Mouse (Mus musculus): ENCODE results near the gene Add1.
A peak's percentile ranks its signal among the peaks of the same experiment; 100 is the strongest.
"Not testable (repeated sequence)": the region's sequence is repeated elsewhere in the genome, so short reads cannot be mapped to it uniquely, and the experiment has no call there.

Gene Add1

GRCm38 (mm10) chr5:34551821-34552220 is 21.6 kb upstream of the Add1 start:
- no peak for DNase-seq

- no peak for DNase-seq
Measured at GRCm38 (mm10) chr5:34563854-34564253, 9.6 kb upstream of the Add1 start.

- DNase-seq: no peak
Measured at GRCm38 (mm10) chr5:34564291-34564690, 9.2 kb upstream of the Add1 start.

DNA sequence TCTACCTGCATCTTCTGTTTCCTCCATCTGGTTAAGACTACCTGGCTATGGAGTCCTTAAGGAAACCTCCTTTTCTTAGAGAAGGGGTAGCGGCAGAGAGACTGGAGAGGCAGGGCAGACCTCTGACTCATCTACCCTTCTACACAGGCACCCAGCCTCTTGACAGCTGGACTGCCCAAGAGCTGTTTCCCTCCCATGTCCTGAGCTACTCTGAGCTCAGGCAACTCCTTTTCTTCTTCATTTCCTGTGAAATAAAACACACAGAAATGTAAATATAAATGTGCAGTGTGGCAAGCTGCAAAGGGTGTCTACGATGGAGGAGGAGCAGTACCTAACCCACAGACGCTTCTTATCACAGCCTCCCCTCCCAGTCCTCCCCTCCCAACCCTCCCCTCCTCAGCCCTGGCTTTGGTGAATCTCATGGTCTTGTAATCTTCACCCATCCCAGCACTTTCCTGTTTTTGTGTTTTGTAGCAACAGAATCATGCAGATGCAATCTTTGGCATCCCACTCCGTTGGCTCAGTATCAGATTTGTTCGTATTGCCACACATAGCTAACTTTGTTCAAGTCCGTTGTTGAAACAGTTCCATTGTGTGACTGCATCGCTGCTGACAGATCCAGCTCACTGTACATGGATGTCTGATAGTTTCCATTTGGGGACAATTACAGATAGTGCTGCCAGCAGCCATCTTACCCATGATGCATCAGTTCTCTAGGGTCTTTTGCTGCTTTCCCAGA is 7.8 kb upstream of the Add1 start:
- no peak for DNase-seq

DNA sequence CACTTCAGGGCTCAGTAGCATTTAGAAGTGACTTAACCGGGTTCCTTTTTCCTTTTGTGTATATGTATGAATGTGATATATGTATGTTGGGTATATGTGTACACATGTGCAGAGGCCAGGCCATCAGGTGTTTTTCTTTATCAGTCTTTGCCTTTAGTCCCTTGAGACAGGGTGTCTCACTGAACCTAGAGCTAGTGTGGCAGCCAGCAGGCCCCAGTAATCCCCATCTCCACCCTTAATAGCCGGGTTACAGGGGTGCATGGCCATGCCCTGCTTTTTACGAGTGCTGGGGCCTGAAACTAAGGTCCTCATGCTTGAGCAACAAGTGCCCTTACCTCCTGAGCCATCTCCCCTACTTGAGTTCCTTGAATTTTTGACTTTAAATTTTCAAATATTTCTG is 1.9 kb upstream of the Add1 start:
- no peak for DNase-seq

DNA sequence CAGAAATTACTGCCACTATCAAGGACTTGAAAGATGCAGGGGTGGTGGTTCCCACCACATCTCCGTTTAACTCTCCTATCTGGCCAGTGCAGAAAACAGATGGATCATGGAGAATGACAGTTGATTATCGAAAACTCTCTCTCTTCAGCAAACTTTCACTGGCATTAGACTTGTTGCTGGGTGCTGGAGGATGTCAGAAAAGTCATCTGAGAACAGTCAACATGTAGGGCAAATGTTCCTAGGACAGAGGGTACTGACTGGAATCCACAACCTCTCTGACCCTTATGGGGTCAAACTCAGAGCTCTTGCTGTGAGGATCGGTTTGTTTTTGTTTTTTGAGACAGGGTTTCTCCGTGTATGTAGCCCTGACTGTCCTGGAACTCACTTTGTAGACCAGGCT is 896 bp upstream of the Add1 start:
- not testable (repeated sequence) for DNase-seq

GRCm38 (mm10) chr5:34574721-34575120 is 1.3 kb downstream of the Add1 start:
- DNase-seq: no peak

GRCm38 (mm10) chr5:34576286-34576685 is 2.8 kb downstream of the Add1 start:
- DNase-seq: no peak

DNA sequence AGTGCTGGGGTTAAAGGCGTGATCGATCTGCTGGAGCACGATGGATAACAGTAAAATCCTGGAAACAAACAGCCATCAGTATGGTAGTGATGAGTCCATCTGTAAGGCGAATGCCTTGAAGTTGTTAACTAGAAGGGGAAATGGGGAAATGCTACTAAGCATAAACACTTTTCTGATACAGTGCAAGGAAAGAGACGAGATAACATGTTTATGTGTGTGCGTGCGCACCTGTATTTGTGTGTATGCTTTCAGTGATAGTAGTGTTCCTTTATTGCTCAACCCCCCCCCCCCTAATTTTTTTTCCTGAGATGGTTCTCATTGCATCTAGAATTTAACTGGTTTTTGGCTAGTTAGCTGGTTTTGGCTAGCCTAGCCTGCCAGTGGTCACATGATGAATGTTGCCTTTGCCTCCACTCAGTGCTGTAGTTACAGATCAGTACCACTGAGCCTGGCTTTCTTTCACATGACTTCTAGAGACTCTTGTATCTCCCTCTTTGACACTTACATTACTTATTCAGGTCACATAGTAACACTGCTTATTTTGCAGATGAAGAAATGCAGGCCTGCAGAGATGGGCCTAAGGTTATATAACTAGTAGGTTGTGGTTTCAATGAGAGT is 4.7 kb downstream of the Add1 start:
- no peak for DNase-seq

GRCm38 (mm10) chr5:34579377-34579776 is 5.9 kb downstream of the Add1 start:
- no peak for DNase-seq

GRCm38 (mm10) chr5:34581671-34582313 is 8.3 kb downstream of the Add1 start:
- peak; percentile 24 to 46 for DNase-seq

DNA sequence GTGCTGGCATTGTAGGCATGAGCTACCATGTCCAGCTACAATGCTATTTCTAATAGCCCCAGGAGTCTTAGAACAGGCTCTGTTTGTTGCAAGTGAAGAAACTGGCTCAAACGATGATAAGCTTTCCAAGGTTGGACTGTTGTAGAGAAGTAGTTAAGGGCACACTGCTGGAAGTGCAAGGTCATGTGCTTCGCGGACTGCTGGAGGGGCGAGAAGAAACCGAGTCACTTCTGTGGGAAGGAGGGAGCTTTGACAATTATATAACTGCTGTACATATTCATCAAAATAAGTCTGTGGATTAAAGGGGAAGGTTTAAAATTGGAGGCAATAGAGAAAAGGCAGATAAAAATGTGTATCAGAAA is 8.8 kb downstream of the Add1 start:
- DNase-seq: no peak

DNA sequence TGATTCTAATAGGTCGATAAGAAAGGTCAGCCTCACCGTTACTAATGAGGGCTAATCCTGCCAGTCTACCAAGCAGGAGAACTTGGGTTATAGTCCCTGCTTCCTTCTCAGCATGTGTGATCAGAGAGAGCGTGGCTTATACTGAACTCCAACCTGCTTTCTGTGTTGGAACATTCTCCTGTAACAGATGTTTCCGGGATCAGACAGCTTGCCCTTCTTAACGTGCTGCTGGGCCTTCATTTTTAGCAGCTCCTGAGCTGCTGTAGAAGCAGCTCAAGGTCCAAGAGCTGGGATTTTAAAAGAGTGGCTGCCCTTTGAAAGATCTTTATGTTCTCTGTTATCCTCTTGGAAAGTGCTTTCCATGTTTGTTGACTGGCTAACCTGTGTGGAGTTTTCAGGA is 11.8 kb downstream of the Add1 start:
- no peak for DNase-seq

- DNase-seq: no peak
Measured at GRCm38 (mm10) chr5:34587881-34588280, 14.4 kb downstream of the Add1 start.

DNA sequence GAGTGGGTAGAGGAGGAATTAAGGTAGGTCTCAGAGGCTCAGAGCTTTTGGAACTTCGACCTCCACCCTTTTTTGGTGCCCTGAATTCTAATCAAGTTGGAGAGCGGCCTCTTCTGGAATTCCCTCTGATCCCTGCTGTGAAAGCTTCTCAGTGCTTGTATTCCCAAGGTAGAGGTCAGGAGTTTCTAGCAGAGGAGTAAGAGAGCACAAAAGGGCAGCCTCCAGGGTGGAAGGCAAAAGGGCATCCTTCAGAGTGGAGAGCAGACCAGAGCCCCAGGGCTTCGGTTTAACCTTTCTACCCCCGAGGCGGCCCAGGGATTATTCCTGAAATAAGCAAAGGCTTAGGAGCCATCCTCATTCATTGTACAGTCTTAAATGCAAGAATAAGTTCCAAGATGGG is 16.6 kb downstream of the Add1 start:
- DNase-seq: no peak

DNA sequence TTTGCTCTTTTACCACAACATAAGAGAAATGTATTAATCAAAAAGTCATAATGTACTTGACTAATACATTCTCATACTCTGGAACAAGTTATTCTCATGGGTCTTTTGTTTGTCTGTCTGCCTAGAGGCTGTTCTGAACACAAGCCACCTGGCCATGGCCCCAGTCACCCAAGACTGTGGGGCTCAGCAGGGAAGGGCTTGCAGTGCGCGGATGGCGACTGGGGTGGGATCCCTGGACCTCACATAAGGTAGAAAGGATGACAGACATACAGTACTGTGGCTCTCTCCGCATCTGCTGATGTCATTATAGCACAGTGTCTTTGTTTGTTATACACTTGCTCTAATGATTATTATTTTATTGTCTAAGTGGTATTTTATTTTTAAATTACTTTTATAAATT is 17.2 kb downstream of the Add1 start:
- no peak for DNase-seq

GRCm38 (mm10) chr5:34591388-34592004 is 18.0 kb downstream of the Add1 start:
- no peak for DNase-seq

GRCm38 (mm10) chr5:34592224-34592623 is 18.8 kb downstream of the Add1 start:
- not testable (repeated sequence) for DNase-seq

GRCm38 (mm10) chr5:34592666-34593065 is 19.2 kb downstream of the Add1 start:
- no peak for DNase-seq

GRCm38 (mm10) chr5:34593202-34593727 is 19.8 kb downstream of the Add1 start:
- no peak for DNase-seq

DNA sequence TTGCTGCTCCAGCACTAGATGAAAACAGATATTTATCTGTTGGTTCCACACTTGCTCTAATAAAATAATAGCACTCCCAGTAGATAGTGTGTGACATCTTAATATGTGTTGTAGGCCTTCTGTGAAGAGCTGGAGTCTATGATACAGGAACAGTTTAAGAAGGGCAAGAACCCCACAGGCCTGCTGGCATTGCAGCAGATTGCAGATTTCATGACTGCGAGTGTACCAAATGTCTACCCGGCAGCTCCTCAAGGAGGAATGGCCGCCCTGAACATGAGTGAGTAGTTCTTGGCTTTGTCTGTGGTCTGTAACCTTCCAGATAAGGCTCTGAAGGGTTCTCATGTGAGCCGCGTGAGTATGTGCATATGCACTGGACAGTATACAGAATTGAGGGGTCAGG is 31.1 kb downstream of the Add1 start:
- DNase-seq: no peak

GRCm38 (mm10) chr5:34607100-34607880 is 33.8 kb downstream of the Add1 start:
- DNase-seq: peak; percentile 41 to 50

DNA sequence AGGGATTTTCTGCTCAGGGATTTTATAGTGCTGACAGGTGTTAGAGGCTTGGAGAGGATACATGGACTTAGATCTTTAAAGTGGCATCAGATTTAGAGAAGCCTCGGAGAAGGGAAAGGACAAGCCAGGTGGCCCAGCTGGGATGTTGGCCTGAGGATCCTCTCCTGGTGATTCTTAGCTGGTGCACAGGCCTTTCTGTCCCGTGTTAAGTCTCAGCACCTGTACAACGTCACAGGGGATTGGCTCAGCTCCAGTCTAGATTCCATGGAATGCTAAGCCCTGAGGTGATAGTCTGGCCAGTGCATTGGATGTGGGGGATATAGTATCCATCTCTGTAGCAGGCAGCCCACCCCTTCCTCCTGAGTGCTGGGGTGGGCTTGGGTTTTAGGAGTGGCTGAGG is 34.8 kb downstream of the Add1 start:
- peak; percentile 20 to 34 for DNase-seq
